Mouse (Mus musculus) cortical plate, adult 2 months (tissue): Measurements from ENCODE around the gene Aldoart2. TPM values are rescaled to one million over a fixed set of nuclear protein-coding genes. Genes with fewer than 3 reads are reported as not detected.
"Not testable (repeated sequence)": the region's sequence is repeated elsewhere in the genome, so short reads cannot be mapped to it uniquely, and the experiment has no call there.

ENCODE experiments used
- H3K27ac ChIP-seq: fragments of 200-500 bp; 2 replicates; pipeline ENCODE4 v1.5.1; 2012; ENCODE audit warnings: low read length, control low read depth, inconsistent platforms; ENCODE audit not compliant: insufficient read depth
- H3K4me1 ChIP-seq: fragments of 200-500 bp; 2 replicates; pipeline ENCODE4 v1.6.1; 2011; ENCODE audit warnings: low read length; ENCODE audit not compliant: control insufficient read depth, insufficient read depth
- H3K4me3 ChIP-seq: fragments of 200-500 bp; 2 replicates; pipeline ENCODE4 v1.5.1; 2011; ENCODE audit warnings: mild to moderate bottlenecking, low read length, control low read depth; ENCODE audit not compliant: insufficient read depth
- CTCF ChIP-seq: fragments of 200-500 bp; IDR thresholded peaks from 2 replicates; pipeline ENCODE4 v1.5.1; 2011; ENCODE audit warnings: mild to moderate bottlenecking, control low read depth, low read length; ENCODE audit not compliant: insufficient read depth; ENCODE audit errors: extremely low read depth
- POLR2A ChIP-seq: fragments of 200-500 bp; IDR thresholded peaks from 2 replicates; pipeline ENCODE4 v1.6.1; 2011; ENCODE audit warnings: mild to moderate bottlenecking, low read length, control low read depth; ENCODE audit not compliant: insufficient read depth; ENCODE audit errors: extremely low read depth
- polyA plus RNA-seq: library from polyadenylated mRNA; depleted of rRNA; stranded (reverse); fragments of >200 nt; gene quantifications from 2 replicates; pipeline ENCODE4 v1.2.3, GENCODE M21; 2012; rRNA removed

Aldoart2 gene
- polyA plus RNA-seq, 1 experiment: not detected

GRCm38 (mm10) chr12:55571661-55572060 is 6.6 kb downstream of the Aldoart2 start:
- H3K4me1 ChIP-seq: no peaks in the 10 kb centered on the region
- no peak overlapping the region for H3K4me3 ChIP-seq
- TF ChIP-seq POLR2A (no peak), CTCF (no peak)
- H3K27ac ChIP-seq: no peak overlapping the region

- H3K4me1 ChIP-seq: no peaks in the 10 kb centered on the region
- no peak for TF ChIP-seq POLR2A
- TF ChIP-seq CTCF: no peak
- H3K4me3 ChIP-seq: no peak overlapping the region
- H3K27ac ChIP-seq: no peak overlapping the region
Observed at GRCm38 (mm10) chr12:55573089-55573488, 8.1 kb downstream of the Aldoart2 start.

GRCm38 (mm10) chr12:55573794-55574193 is 8.8 kb downstream of the Aldoart2 start:
- H3K4me3 ChIP-seq: no peak overlapping the region

GRCm38 (mm10) chr12:55586936-55587335 is 21.9 kb downstream of the Aldoart2 start:
- not testable (repeated sequence) for H3K4me3 ChIP-seq, H3K4me1 ChIP-seq, H3K27ac ChIP-seq

More at GRCm38 (mm10) chr12:55573794-55574193, 8.8 kb downstream of the Aldoart2 start:
- H3K27ac ChIP-seq: no peak overlapping the region
- TF ChIP-seq POLR2A (no peak), CTCF (no peak)
- H3K4me1 ChIP-seq: no peaks in the 10 kb centered on the region

GRCm38 (mm10) chr12:55598537-55598886 is 33.5 kb downstream of the Aldoart2 start:
- TF ChIP-seq POLR2A (no peak), CTCF (no peak)

GRCm38 (mm10) chr12:55598887-55599561 is 34.0 kb downstream of the Aldoart2 start, which contains the start of gene Insm2:
Insm2 (plus strand) TSS chr12:55599427.
- TF ChIP-seq CTCF (no peak), POLR2A (no peak)
- peak within 1 kb of the TSS; percentile 34; the same call in 1 of the 2 replicates for H3K4me3 ChIP-seq
- H3K4me1 ChIP-seq: no peaks in the 10 kb centered on the region
- H3K27ac ChIP-seq: no peak within 1 kb of the TSS

More at GRCm38 (mm10) chr12:55598537-55598886, 33.5 kb downstream of the Aldoart2 start:
- Histone ChIP-seq H3K4me3 (no peak overlapping the region; the same call in 1 of the 2 replicates), H3K27ac (no peak overlapping the region), H3K4me1 (no peaks in the 10 kb centered on the region)

- peak overlapping the region; percentile 34; the same call in 1 of the 2 replicates for H3K4me3 ChIP-seq
- no peaks in the 10 kb centered on the region for H3K4me1 ChIP-seq
- no peak overlapping the region for H3K27ac ChIP-seq
- no peak for TF ChIP-seq CTCF
- no peak for TF ChIP-seq POLR2A
Observed at GRCm38 (mm10) chr12:55599639-55600502, 34.8 kb downstream of the Aldoart2 start.

- Histone ChIP-seq H3K4me1 (no peaks in the 10 kb centered on the region), H3K27ac (no peak overlapping the region), H3K4me3 (no peak overlapping the region)
- TF ChIP-seq CTCF (no peak), POLR2A (no peak)
Observed at GRCm38 (mm10) chr12:55600503-55600994, 35.5 kb downstream of the Aldoart2 start.

GRCm38 (mm10) chr12:55604411-55604810 is 39.4 kb downstream of the Aldoart2 start:
- TF ChIP-seq CTCF: no peak
- TF ChIP-seq POLR2A: no peak
- Histone ChIP-seq H3K4me1 (no peaks in the 10 kb centered on the region), H3K27ac (no peak overlapping the region), H3K4me3 (no peak overlapping the region)

GRCm38 (mm10) chr12:55607902-55608301 is 42.9 kb downstream of the Aldoart2 start:
- TF ChIP-seq CTCF: no peak
- TF ChIP-seq POLR2A: no peak
- Histone ChIP-seq H3K27ac (no peak overlapping the region), H3K4me3 (no peak overlapping the region), H3K4me1 (no peaks in the 10 kb centered on the region)

GRCm38 (mm10) chr12:55610812-55611211 is 45.8 kb downstream of the Aldoart2 start:
- no peak overlapping the region for H3K4me3 ChIP-seq
- no peak for TF ChIP-seq POLR2A
- no peak for TF ChIP-seq CTCF
- no peaks in the 10 kb centered on the region for H3K4me1 ChIP-seq
- H3K27ac ChIP-seq: no peak overlapping the region

Other genes starting within 250 kb of the Aldoart2 start
- gene Psma6, start 181.0 kb upstream of the Aldoart2 start, polyA plus RNA-seq: 127 and 129 TPM in 2 replicates
- gene Nfkbia, start 72.6 kb upstream of the Aldoart2 start, polyA plus RNA-seq: 35.4 and 40.2 TPM in 2 replicates
- gene Insm2, start 34.2 kb downstream of the Aldoart2 start, polyA plus RNA-seq: 0.06 and 0.13 TPM in 2 replicates